Mouse (Mus musculus): ENCODE results near the gene A2ml1. TPM values are rescaled to one million over a fixed set of nuclear protein-coding genes. Genes with fewer than 3 reads are reported as not detected.
A peak's percentile ranks its signal among the peaks of the same experiment; 100 is the strongest.
"Not testable (repeated sequence)": the region's sequence is repeated elsewhere in the genome, so short reads cannot be mapped to it uniquely, and the experiment has no call there.

A2ml1 gene
- 10 to 100 TPM; 11.5 to 15.1 TPM for total RNA-seq (2021)

DNA sequence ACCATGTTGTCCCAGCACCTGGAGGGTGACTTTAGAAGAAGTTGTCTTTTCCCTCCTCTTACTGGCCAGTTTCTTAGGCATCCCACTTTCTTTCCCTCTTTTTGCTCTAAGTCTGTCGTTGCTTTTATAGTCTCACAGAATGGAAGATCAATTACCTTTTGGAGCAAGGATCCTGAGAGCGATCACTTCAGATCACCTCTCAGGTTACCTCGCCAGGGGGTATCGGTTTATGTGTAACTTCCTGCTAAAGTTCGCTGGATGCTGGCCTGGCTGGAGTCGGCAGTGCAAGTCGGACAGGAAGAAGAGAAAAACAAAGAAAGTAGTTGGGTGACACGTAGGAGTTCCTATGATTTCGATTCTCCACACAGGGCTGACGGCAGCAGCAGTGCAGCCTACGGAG is at the start of gene A2ml1:
TSS of gene A2ml1 (minus strand) at position 101 of the 400 bp plus-strand sequence.
- intact Hi-C loops (cut with DNase I): no loop called here
- DNase-seq (ENCODE audit: low spot score in 2 of 2): no peak

DNA sequence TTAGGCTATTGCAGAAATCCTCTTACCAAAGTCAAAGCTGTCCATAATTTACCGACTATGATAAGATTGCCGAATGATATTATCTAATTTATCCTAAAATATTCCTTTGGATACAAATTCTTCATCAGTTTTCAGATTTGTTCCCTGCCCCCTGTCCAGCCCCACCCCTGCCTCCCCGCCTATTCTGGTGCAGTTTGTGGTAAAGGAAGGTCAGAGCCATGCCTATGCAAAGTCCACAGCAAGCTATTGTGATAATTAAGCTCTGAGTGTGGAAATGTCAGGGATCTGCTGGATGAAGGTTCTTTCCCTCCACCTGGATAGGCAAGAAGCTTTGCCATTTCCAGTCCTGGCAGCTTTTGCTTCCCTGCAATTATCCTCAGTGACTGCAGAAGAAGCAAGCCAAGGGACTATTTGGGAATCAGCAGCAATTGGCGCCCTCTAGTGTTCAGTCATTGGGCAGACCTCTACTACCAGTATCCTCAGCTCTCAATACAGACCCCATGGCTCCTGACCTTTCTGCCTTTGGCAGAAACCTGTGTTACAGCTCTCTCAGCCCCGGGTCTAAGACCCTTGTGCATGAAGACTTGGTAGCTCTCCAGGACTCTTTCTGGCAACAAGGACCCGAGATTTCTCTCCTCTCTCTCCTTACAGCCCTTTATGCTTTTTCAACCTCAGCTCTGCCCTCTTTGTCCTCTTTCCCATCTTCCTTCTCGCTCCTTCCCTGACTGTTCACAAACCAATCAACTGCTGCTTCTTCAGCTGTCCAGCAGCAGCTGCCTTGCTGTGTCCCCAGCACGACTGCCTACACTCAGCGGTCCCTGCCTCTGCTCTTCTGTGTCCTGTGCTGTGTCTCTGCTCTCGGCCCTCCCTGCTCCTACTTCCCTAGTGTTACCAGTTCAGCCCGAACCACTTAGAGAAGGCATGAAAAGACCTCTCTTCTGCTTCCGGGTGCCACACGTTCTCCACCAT is 48.6 kb upstream of the A2ml1 start:
- peak; percentile 39 to 41 for DNase-seq (ENCODE audit: low spot score in 2 of 2)
- intact Hi-C loops (cut with DNase I): not testable (repeated sequence)

DNA sequence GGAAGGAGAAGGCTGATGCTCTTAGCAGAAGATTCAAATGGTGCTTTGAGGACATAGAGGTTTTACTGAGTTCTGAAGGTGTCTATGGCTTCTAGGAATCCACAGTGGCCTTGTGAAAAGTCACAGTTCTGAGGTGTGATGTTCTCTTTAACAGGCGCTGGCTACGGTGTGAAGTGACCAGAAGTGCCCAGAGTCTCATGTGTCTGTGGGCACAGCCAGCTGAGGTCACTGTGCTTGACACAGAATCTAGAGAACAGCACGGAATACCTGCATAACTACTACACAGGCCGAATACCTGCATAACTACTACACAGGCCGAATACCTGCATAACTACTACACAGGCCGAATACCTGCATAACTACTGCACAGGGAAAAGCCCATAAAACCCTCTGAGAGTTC is 43.8 kb upstream of the A2ml1 start:
- intact Hi-C loops (cut with DNase I); DNase-seq (ENCODE audit: low spot score in 2 of 2): not testable (repeated sequence)

DNA sequence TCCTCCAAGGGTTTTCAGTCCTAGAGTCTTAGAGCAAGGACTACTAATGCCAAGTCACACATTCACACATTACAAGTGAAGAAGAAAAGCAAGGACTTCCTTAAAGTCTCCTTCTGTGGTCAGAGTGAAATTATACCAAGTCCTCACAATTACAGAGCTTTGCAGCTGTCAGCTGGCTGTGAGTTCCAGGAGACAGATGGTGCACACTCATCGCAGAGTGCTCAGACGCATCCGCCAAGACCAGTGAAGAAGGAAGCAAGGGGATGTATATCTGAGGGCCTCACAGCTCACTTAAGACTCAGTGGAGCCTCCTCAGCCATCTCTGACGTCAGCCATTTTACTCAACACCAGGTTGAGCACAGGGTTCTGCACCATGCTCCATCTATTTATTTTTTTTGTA is 43.0 kb upstream of the A2ml1 start:
- no peak for DNase-seq (ENCODE audit: low spot score in 2 of 2)
- intact Hi-C loops (cut with DNase I): no loop called here

DNA sequence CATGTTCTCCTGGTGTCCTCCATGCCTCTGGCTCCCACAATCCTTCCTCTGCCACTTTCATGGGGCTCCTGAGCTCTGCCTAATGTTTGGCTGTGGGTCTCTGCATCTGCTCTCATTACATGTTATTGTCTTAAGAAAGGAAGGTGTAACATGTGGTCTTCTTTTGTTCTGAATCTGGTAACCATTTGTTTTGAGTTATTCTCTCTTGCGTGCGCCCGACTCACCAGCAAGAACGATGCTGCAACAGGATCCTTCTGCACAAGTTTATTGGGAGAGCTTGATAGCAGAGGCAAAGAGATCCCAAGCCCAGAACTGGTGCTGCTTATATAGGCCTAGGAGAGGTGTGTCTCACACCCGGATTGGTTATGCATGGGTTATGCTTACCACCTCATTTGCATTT is 42.0 kb upstream of the A2ml1 start, which contains the start of gene Klrb1a:
TSS of gene Klrb1a (minus strand) at position 101 of the 400 bp plus-strand sequence.
- intact Hi-C loops (cut with DNase I); DNase-seq (ENCODE audit: low spot score in 2 of 2): not testable (repeated sequence)

DNA sequence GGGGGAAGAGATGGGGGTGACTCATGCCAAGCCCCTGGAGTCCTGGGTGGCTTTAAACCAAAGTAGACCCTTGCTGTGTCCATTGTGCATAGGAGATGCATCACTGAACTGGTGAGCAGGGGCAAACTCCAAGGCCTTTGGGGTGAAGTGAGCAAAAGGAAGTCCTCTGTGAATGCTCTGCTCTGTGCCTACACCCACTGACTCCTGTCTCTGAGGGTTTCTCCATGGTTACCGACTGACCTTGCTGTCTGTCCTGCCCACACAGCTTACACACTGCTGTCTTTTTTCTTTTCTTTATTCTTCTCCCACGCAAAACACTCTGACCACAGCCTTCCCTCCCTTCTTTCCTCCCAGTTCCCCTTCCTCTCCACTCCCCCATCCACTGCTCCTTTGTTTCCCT is 41.3 kb upstream of the A2ml1 start:
- intact Hi-C loops (cut with DNase I): no loop called here
- no peak for DNase-seq (ENCODE audit: low spot score in 2 of 2)

DNA sequence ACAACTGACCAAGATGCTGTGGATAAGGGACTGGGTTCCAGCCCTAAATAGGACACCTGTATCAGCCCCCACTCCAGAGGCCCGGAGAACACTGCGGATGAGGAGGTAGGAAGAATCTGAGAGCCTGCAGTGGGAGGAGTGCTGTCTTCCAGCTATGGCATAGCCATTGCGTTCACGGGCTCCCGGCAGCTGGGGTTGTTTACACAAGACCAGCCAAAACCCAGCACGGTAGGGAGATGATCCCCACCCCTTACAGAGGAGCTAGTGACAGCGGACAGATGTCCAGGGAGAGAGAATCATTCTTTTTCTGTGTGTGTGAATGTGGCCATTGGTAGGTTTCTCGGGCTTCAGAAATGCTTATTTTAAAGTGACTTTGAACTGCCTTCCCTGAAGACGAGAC is 24.9 kb upstream of the A2ml1 start:
- intact Hi-C loops (cut with DNase I): no loop called here
- no peak for DNase-seq (ENCODE audit: low spot score in 2 of 2)

DNA sequence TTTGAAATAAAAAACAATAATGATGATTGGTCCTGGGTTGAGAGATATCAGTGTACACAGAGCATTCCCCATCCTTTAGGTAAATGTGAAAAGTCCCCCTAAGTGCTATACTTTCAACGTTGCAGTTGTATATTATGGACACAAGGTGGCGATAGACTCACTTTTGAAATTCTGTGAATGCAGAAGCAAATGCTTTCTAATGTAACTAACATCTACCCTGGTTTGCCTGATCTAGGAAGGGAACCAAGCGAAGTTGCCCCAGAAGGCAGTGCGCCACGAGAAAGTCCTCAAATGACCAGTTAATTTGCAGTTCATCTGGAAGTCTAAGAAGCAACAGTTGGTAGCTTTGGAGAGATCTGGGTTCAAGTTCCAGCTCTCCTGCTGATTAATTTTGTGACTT is 23.1 kb upstream of the A2ml1 start:
- DNase-seq (ENCODE audit: low spot score in 2 of 2): no peak
- intact Hi-C loops (cut with DNase I): loop anchor here (5.0 kb wide), 1 partner anchor 148 kb away; no protein-coding TSS in a partner anchor

DNA sequence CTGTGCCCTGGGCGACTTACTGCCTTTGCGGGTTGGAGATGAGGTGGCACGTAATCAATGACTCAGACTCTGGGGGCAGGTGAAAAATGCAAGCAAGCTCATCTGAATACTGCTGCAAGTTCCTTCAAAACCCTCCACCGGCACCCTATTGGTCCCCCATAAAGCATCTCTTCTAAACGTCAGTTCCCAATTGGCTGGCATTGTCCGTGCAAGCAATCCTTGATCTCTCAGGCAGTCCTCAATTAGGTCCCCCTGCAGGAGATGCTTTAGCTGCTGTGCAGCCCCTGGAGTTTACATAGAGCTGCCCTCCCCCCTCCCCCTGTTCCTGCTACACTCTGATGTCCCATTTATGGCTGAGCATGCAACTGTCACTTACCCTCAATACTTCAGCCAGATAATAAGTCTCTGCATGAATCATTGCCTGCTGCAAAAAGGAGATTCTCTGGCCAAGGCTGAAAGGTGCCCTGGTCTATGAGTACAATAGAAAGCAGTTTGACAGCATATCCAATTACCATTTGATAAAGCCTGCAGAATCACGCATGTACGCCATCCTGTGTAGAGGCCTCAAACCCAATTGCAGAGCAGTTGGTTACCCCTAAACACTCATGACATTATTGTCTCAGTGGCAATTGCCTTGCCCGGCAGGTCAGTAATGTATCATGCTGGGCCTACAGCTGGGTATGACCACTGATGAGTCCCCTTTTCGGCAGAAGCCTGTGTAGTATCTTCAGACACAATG is 21.2 kb upstream of the A2ml1 start:
- no peak for DNase-seq (ENCODE audit: low spot score in 2 of 2)
- intact Hi-C loops (cut with DNase I): loop anchor here (5.0 kb wide), 1 partner anchor 150 kb away; no protein-coding TSS in a partner anchor

DNA sequence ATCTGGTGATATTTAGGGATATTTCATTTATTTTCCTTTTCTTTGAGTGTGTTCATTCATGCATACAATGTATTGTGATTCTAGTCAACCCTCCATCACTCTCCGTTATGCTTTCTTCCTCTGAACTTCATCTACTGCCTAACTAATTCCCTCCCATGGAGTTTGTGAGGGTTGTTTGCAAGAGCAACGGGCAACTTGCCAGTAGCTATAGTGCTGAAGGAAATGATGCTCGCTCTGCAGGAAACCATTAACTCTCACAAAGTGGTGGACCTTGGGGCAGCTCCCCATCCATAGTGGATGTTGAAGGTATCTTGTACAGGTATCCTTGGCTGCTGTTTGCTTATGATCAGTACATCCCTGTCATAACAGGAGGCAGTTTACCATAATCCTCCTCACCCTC is 20.6 kb upstream of the A2ml1 start:
- intact Hi-C loops (cut with DNase I): loop anchor here (5.0 kb wide), 1 partner anchor 150 kb away; no protein-coding TSS in a partner anchor
- DNase-seq (ENCODE audit: low spot score in 2 of 2): no peak

DNA sequence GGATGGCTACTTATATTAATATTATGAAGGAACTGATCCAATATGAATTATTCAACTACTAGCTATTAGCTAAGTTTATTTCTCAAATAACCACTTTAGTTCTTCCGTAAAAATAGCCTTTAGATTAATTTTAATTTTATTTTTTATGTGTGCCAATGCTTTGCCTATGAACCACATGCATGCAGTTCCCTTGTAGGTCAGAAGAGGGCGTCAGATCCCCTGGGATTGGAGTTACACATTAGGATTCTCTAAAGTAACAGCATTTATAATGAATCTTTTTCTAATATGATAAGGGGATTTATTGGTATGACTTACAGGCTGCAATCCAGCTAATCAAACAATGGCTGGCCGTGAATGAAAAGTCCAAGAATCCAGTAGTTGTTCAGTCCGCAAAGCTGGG is 18.1 kb upstream of the A2ml1 start:
- DNase-seq (ENCODE audit: low spot score in 2 of 2): no peak
- intact Hi-C loops (cut with DNase I): no loop called here

DNA sequence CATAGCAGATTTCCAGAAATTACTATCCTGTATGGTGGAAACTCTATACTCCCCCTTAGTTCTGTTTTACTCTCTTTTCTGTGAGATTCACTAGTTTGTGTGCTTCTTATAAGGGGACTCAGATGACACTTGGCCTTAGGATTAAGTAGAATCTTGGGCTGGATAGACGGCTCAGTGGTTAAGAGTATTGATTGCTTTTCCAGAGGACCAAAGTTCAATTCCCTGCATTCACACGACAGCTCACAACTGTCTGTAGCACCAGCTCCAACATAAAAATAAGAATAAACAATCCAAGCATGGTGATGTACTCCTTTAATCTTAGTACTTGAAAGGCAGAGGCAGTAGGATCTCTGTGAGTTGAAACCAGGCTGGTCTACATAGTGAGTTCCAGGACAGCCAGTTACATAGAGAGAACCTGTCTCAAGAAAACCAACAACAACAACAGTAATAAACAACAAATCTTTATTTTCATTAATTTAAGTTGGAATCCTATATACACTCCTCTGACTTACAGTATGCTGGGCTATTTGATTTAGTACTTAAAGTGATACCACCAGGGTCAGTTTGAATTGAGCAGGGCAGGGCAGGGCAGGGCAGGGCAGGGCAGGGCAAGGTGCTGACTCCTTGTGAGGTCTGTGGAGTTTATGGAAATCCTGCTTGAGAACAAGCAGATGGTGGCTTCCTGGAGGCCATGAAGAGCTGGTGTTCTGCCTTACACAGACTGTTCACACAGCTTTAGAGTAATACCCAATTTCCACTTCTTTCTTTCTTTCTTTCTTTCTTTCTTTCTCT is 17.0 kb upstream of the A2ml1 start:
- no peak for DNase-seq (ENCODE audit: low spot score in 2 of 2)
- intact Hi-C loops (cut with DNase I): no loop called here

DNA sequence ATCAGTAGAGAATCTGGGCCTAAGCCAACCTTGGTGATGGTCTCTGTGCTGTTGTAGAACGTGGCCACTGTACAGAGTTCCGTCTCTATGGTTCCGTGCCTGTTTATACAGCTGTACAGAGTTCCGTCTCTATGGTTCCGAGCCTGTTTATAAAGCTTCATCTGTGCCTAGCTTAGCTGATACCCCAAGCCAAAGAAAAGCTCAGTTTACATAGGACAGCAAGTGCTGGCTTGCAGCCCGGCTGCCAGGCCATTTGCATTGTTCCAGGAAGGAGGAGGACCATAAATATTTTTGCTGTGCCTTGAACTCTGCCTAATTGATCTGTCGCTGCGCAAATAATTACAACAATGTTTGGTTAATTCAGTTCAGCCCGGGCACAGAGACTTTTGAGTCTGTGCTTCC is 15.7 kb upstream of the A2ml1 start:
- intact Hi-C loops (cut with DNase I): no loop called here
- peak; percentile 32 to 37 for DNase-seq (ENCODE audit: low spot score in 2 of 2)

DNA sequence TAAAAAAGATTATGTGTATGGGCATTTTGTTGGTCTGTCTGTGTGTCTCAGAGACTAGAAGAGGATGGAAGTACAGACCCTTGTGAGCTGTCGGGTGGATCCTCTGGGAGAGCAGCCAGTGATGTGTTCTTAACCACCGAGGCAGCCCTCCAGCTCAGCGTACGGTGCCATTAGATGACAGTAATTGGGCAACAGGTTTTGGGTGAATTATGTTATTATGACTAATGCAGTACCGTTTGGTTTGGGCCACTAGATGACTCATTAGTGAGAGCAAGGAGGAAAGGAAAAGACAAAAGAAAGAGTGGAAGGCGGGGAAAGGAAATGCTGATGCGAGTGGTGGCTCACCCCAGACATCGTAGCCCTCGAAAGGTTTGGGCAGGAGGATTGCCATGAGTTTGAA is 13.2 kb upstream of the A2ml1 start:
- no peak for DNase-seq (ENCODE audit: low spot score in 2 of 2)
- intact Hi-C loops (cut with DNase I): no loop called here

DNA sequence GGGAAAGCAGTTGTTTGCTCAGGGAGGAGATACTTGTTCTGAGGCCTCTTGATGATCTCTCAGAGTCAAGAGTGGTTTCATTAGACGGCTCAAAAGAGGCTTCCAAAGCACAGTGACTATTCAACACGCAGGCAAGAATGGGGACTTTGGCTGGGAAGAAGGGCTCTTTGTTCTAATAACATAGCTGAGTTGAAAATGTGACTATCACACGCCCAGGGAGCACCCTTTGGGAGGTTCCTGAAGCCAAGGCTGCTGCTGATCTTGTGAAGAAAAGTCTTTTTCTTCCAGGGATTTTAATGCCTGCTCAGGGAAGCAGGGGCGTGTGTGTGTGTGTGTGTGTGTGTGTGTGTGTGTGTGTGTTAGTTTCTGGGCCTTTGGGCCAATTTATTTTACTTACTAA is 8.0 kb upstream of the A2ml1 start:
- intact Hi-C loops (cut with DNase I): no loop called here
- no peak for DNase-seq (ENCODE audit: low spot score in 2 of 2)

DNA sequence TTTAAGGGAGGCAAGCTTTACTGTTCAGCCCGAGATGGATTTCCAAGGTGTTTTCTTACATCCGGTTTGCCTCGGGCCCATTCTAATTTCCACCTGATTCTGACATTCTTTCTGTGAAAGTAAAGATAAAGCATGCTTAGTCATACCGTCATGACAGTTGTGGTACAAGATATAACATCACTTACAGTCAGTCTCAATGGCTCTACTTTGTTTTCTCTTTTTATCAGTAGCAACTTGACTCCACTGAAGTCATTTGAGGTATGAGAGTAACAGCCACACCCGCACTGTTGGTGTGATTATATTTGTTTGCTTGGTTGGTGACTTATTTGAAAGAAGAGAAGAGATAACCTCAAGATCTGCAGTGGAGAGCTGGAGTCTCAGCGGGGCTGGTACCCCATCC is 6.2 kb upstream of the A2ml1 start:
- intact Hi-C loops (cut with DNase I): no loop called here
- DNase-seq (ENCODE audit: low spot score in 2 of 2): no peak

DNA sequence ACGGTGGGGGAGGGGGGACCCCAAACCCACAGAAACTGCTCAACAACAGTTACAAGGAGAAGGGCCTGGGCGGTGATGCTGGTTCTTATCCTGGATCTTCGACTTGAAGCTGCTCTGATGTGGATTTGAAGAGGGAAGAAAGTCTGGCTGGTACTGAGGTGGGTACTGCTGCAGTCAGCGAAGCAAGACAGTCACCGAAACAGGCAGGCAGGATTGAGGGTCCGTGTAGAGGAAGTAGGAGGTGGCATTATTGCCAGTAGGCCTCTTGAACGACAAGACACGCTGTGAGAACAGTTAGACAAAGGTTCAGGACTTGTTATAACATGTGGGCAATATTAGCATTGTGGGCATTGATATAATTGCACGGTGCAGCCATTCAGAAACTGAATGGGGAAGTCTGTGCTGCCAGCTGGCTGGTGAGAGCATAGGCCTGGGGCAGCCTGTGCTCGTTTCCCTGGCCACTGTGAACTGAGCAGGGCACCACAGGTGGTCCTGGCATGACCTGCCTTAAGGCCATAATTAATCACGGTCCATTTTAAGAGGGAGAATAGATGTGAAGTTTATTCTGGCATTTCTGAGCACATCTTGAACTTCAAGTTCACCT is 4.3 kb upstream of the A2ml1 start:
- intact Hi-C loops (cut with DNase I): no loop called here
- DNase-seq (ENCODE audit: low spot score in 2 of 2): no peak

DNA sequence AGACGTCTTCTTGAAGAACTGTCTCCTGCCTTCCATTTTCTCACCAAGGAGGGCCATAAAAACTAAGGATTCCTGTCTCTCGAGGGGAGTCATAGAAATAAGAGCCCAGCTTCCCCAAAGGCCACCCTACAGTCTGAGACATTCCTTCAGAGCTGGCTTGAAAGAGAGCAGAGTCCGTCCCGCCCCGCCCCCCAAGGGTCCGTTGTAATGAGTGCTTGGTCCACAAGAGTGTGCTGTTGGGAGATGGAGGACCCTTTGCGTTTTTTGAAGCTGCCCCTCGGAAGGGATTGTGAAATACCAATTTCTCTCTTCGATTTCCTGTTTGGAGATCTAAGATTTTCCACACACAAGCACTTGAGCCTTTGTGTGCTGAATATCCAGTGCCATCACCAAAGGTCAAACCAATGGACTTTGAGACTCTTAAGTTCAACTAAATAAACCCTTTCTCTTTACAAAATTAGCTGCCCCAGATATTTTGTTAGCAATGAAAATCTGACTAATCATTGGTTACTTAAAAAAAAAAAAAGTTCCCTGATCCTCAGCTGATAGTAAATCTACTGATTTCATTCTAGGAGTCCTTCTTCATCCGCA is 2.8 kb upstream of the A2ml1 start:
- intact Hi-C loops (cut with DNase I): no loop called here
- DNase-seq (ENCODE audit: low spot score in 2 of 2): no peak

DNA sequence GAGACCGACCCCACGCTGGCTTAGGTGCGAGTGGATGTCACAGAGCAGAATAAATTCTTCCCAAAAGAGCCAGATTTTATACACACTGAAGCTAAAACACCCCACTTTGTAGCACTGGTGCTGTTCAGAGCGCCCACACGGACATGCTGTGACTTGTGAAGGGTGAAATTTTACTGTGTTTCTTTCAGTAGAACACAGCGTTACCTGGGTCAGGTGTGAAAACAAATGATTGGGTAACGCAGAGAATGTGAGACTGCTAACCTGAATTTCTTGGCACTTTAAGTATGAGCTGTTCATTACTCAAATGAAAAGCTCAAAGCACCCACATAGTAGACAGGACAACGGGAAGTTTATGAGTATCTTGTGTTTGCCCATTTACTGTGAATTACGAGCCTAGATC is 4.1 kb downstream of the A2ml1 start:
- intact Hi-C loops (cut with DNase I): no loop called here
- no peak for DNase-seq (ENCODE audit: low spot score in 2 of 2)
